Mouse (Mus musculus) olfactory bulb, adult 2 months (tissue): ENCODE measurements around the gene Ebna1bp2. TPM values are rescaled to one million over a fixed set of nuclear protein-coding genes. Genes with fewer than 3 reads are reported as not detected.

Experiments used
- H3K27ac ChIP-seq: fragments of 200-500 bp; 2 replicates; pipeline ENCODE4 v1.5.1; 2012; ENCODE audit warnings: low read depth, low read length; ENCODE audit not compliant: insufficient read depth
- H3K4me1 ChIP-seq: fragments of 200-500 bp; 2 replicates; pipeline ENCODE4 v1.6.1; 2012; ENCODE audit warnings: low read length; ENCODE audit not compliant: control insufficient read depth, insufficient read depth
- H3K4me3 ChIP-seq: fragments of 200-500 bp; 2 replicates; pipeline ENCODE4 v1.5.1; 2012; ENCODE audit warnings: mild to moderate bottlenecking, low read depth, low read length, moderate library complexity; ENCODE audit not compliant: insufficient read depth
- CTCF ChIP-seq: fragments of 200-500 bp; IDR thresholded peaks from 2 replicates; pipeline ENCODE4 v1.5.1; 2012; ENCODE audit warnings: low read depth, mild to moderate bottlenecking, low read length, moderate library complexity; ENCODE audit not compliant: insufficient read depth
- POLR2A ChIP-seq: fragments of 200-500 bp; IDR thresholded peaks from 2 replicates; pipeline ENCODE4 v1.6.1; 2012; ENCODE audit warnings: mild to moderate bottlenecking, low read depth, low read length, moderate library complexity; ENCODE audit not compliant: insufficient read depth
- WGBS: fragments of 180-500 bp; shearing (Covaris S2); methylation state at CpG from one replicate; pipeline ENCODE4 v1.1.7; 2018; 5-methylcytosine and 5-hydroxymethylcytosine counted together
- polyA plus RNA-seq: library from polyadenylated mRNA; stranded (reverse); fragments of >200 nt; gene quantifications from 2 replicates; pipeline ENCODE4 v1.2.4, GENCODE M21; 2012; ENCODE audit warnings: low replicate concordance; ENCODE audit not compliant: missing spikeins, insufficient read depth, insufficient read length

Ebna1bp2 gene
- polyA plus RNA-seq, 1 experiment: not detected

- H3K27ac ChIP-seq: no peak overlapping the region
- TF ChIP-seq CTCF: no peak
- TF ChIP-seq POLR2A: no peak
- WGBS: 72% methylated on average over 3 of the region's 3 CpGs
- H3K4me3 ChIP-seq: no peak overlapping the region
- no peaks in the 10 kb centered on the region for H3K4me1 ChIP-seq
These were observed 10.8 kb upstream of the Ebna1bp2 start for GRCm38 (mm10) chr4:118609836-118610235.

- 22% methylated on average over 11 of the region's 11 CpGs for WGBS
- H3K27ac ChIP-seq: no peak overlapping the region
- H3K4me3 ChIP-seq: no peak overlapping the region
- TF ChIP-seq CTCF: peak; percentile 31; the same call in 1 of the 2 replicates
- TF ChIP-seq POLR2A: no peak
- H3K4me1 ChIP-seq: no peaks in the 10 kb centered on the region
These were observed 8.0 kb upstream of the Ebna1bp2 start for GRCm38 (mm10) chr4:118612619-118613018.

GRCm38 (mm10) chr4:118615412-118615811 is 5.2 kb upstream of the Ebna1bp2 start:
- H3K27ac ChIP-seq: no peak overlapping the region
- no peak overlapping the region for H3K4me3 ChIP-seq
- TF ChIP-seq CTCF: no peak
- TF ChIP-seq POLR2A: no peak
- WGBS: 62% methylated on average over 11 of the region's 11 CpGs
- H3K4me1 ChIP-seq: no peaks in the 10 kb centered on the region

- TF ChIP-seq POLR2A (no peak), CTCF (no peak)
- peaks cover 6% of the 10 kb centered on the region for H3K4me1 ChIP-seq
- H3K27ac ChIP-seq: no peak overlapping the region
- WGBS: under 1% methylated on average over 23 of the region's 23 CpGs
- H3K4me3 ChIP-seq: peak overlapping the region; percentile 83
These were observed 345 bp downstream of the Ebna1bp2 start for GRCm38 (mm10) chr4:118620967-118621320.

- TF ChIP-seq POLR2A: no peak
- no peak for TF ChIP-seq CTCF
- Histone ChIP-seq H3K27ac (no peak overlapping the region), H3K4me1 (peaks cover 6% of the 10 kb centered on the region), H3K4me3 (no peak overlapping the region)
- WGBS: 92% methylated on average over 9 of the region's 9 CpGs
These were observed 1.2 kb downstream of the Ebna1bp2 start for GRCm38 (mm10) chr4:118621781-118622180.

- 61% methylated on average over 5 of the region's 5 CpGs for WGBS
- H3K4me1 ChIP-seq: no peaks in the 10 kb centered on the region
- H3K4me3 ChIP-seq: no peak overlapping the region
- no peak overlapping the region for H3K27ac ChIP-seq
- TF ChIP-seq CTCF (no peak), POLR2A (no peak)
These were observed 9.7 kb downstream of the Ebna1bp2 start for GRCm38 (mm10) chr4:118630261-118630660.

GRCm38 (mm10) chr4:118642346-118643190 is 22.0 kb downstream of the Ebna1bp2 start:
- Histone ChIP-seq H3K27ac (no peak overlapping the region), H3K4me3 (no peak overlapping the region), H3K4me1 (peaks cover 5% of the 10 kb centered on the region; the same call in 1 of the 2 replicates)
- TF ChIP-seq POLR2A (no peak), CTCF (no peak)
- WGBS: 18% methylated on average over 20 of the region's 20 CpGs

GRCm38 (mm10) chr4:118645234-118645633 is 24.6 kb downstream of the Ebna1bp2 start:
- peaks cover 5% of the 10 kb centered on the region; the same call in 1 of the 2 replicates for H3K4me1 ChIP-seq
- no peak overlapping the region for H3K4me3 ChIP-seq
- no peak overlapping the region for H3K27ac ChIP-seq
- WGBS: 10% methylated on average over 2 of the region's 2 CpGs
- TF ChIP-seq CTCF (no peak), POLR2A (no peak)

- TF ChIP-seq CTCF: no peak
- no peak for TF ChIP-seq POLR2A
- H3K4me3 ChIP-seq: no peak within 1 kb of the TSS
- no peak within 1 kb of the TSS for H3K27ac ChIP-seq
- no peaks in the 10 kb centered on the region for H3K4me1 ChIP-seq
These were observed 38.1 kb downstream of the Ebna1bp2 start, which contains the start of gene Olfr62 for GRCm38 (mm10) chr4:118658652-118659051. TSS of gene Olfr62 (plus strand) at chr4:118658952.

Other genes with a start within 250 kb of the Ebna1bp2 start
- not detected in 2 replicates for gene Szt2, start 211.5 kb upstream of the Ebna1bp2 start, polyA plus RNA-seq
- gene Med8, start 211.5 kb upstream of the Ebna1bp2 start, polyA plus RNA-seq: not detected in 2 replicates
- not detected in 2 replicates for gene Elovl1, start 192.7 kb upstream of the Ebna1bp2 start, polyA plus RNA-seq
- not detected in 2 replicates for gene Cdc20, start 183.4 kb upstream of the Ebna1bp2 start, polyA plus RNA-seq
- not detected in 2 replicates for gene Mpl, start 163.3 kb upstream of the Ebna1bp2 start, polyA plus RNA-seq
- not detected in 2 replicates for gene Tie1, start 130.7 kb upstream of the Ebna1bp2 start, polyA plus RNA-seq
- not detected in 2 replicates for gene 2610528J11Rik, start 93.8 kb upstream of the Ebna1bp2 start, polyA plus RNA-seq
- gene Tmem125, start 76.8 kb upstream of the Ebna1bp2 start, polyA plus RNA-seq: not detected in 2 replicates
- gene Cfap57, start within 50 bp of the Ebna1bp2 start, polyA plus RNA-seq: not detected in 2 replicates
- gene Olfr62, start 38.2 kb downstream of the Ebna1bp2 start, polyA plus RNA-seq: not detected in 2 replicates
- gene Olfr1342, start 72.0 kb downstream of the Ebna1bp2 start, polyA plus RNA-seq: not detected in 2 replicates
- gene Olfr1341, start 82.7 kb downstream of the Ebna1bp2 start, polyA plus RNA-seq: not detected in 2 replicates
- not detected in 2 replicates for gene Olfr1340, start 99.3 kb downstream of the Ebna1bp2 start, polyA plus RNA-seq
- gene Olfr1339, start 111.4 kb downstream of the Ebna1bp2 start, polyA plus RNA-seq: not detected in 2 replicates
- not detected in 2 replicates for gene Olfr1338, start 137.9 kb downstream of the Ebna1bp2 start, polyA plus RNA-seq
- not detected in 2 replicates for gene Olfr1337, start 161.8 kb downstream of the Ebna1bp2 start, polyA plus RNA-seq
- not detected in 2 replicates for gene Olfr1335, start 189.1 kb downstream of the Ebna1bp2 start, polyA plus RNA-seq
- gene Olfr1333, start 215.5 kb downstream of the Ebna1bp2 start, polyA plus RNA-seq: not detected in 2 replicates
- not detected in 2 replicates for gene Olfr1331, start 243.8 kb downstream of the Ebna1bp2 start, polyA plus RNA-seq